Mouse (Mus musculus) CD8-positive naive resting alpha-beta T cell, adult 2 months (primary cell): ENCODE measurements around the gene Gga2.

Experiments
- DNase-seq, 2 experiments: peaks; one replicate each; pipeline ENCODE4 v3.0.0; 2022; ENCODE audit warnings: low read depth in 2 of 2, low spot score in 2 of 2

The Gga2 gene

GRCm38 (mm10) chr7:122012370-122012769 lies 8.7 kb downstream of the Gga2 start:
- DNase-seq = no peak

DNA sequence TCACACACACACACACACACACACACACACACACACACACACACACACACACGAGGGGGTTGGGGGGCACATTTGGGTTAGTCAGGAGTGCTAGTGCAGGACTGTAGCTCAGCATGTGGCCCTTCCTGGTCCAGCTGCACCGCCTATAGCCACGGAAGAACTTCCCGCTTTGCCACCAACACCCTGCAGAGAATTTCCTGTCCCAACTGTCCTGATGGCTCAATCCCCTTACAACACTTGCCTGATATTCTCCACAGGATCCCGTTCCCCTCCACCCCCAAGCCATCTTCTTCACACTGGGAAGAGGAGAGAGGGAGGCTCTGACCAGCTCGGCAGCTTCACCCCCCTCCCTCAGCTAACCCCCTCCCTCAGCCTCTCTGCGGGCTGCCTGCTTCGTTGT lies 20.6 kb downstream of the Gga2 start:
- DNase-seq = no peak

DNA sequence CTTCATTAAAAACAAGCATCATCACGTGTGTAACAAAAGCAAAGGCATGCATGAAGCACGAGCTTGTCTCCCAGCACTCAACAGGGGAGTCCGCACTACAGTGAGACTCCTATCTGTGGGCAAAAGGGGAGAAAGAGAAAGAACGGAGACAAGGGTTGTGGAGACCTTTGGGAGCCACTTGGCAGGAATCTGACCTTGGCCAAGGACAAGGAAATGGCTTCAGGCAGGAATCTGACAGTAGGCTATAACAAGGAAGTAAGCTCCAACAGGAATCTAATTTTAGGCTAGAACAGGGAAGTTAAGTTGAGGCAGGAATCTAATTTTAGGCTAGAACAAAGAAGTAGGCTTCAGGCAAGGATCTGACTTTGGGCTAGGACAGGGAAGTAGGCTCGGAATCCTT lies 25.1 kb downstream of the Gga2 start:
- no peak for DNase-seq

DNA sequence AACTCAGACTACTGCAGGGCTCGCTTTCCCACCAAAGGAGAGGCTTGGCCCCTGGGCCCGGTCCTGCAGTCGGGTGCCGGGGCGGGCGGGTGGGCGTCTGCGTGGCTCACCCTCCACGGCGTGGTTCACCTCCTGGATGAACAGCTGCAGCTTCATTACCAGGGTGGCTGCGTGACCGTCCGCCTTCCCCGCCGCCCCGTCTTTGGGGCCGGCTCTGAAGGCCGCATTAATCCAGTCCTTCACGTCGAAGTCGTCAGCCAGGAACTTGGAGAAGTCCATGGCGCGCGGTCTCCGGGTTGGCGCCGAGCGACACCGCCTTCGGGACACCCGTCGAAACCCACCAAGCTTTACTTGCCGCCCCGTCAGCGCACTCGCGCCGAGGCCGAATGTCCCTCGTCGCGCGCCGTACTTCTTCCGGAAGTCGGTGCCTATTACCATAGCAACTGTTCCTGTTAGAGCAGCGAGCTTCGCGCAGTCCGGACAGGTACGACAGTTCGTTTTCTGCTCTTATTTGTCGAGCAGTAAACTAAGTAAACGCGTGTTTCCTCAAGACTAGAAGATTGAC lies 39.6 kb downstream of the Gga2 start, which contains the start of gene Cog7:
Gene Cog7 (minus strand): TSS at position 405 of the 565 bp plus-strand sequence.
- DNase-seq = peak; percentile 91

GRCm38 (mm10) chr7:121975031-121975430 lies 46.0 kb downstream of the Gga2 start:
- peak in 1 of 2 experiments; percentile 24 for DNase-seq

DNA sequence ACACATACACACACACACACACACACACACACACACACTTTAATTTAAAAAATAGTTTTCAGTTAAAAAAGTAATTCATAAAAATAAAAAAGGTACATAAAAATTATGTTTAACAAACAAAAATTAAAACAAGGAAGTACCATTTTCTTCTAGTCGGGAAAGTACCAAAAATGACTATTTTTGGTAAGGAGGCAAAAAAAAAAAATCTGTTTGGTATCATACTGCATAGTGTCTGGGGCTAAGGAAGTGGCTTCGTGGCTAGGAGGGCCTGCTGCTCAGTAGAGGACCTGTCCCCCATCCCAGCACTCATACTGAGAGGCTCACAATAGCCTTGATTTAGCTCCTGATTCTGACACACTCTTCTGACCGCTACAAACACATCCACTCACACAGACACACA lies 49.3 kb downstream of the Gga2 start:
- no peak for DNase-seq

- DNase-seq = no peak
These were observed 50.8 kb downstream of the Gga2 start for GRCm38 (mm10) chr7:121970250-121970649.

- no peak for DNase-seq
These were observed 52.2 kb downstream of the Gga2 start for GRCm38 (mm10) chr7:121968816-121969215.

GRCm38 (mm10) chr7:121968242-121968641 lies 52.8 kb downstream of the Gga2 start:
- no peak for DNase-seq

- no peak for DNase-seq
These were observed 54.9 kb downstream of the Gga2 start for GRCm38 (mm10) chr7:121966169-121966568.

GRCm38 (mm10) chr7:121963883-121964398 lies 57.1 kb downstream of the Gga2 start:
- no peak for DNase-seq

- no peak for DNase-seq
These were observed 58.5 kb downstream of the Gga2 start for GRCm38 (mm10) chr7:121962571-121962959.

DNA sequence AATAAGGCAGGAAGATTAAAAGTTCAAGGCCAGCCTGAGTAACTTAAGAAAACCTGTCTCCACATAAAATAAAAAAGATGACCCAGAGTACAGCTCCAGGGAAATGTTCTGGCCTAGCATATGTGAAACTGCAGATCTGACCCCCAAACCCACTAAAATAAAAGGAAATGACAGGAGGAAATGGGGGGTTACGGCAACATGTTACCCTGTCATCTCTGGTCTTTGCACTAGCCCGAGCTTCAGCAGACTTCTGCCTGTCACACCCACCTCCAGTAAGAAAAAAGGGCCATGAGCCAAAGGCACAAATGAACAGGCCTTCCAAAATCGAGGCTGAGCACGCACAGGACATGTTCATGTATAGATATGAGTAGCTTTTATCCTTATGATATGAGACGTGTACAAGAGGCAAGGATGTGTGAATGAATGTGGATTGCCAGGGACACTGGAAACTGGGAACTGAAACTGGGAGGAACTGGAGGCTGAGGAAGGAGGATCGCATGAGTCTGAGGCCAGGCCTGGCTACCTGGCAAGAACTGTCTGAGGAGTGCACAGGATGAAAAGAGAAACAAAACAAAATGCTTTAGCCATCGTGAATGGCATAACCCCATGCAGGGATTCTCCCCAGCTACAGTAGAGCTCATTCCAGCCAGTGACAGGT lies 59.0 kb downstream of the Gga2 start:
- DNase-seq = no peak

- DNase-seq = no peak
These were observed 65.2 kb downstream of the Gga2 start for GRCm38 (mm10) chr7:121955802-121956201.

- no peak for DNase-seq
These were observed 65.9 kb downstream of the Gga2 start for GRCm38 (mm10) chr7:121954891-121955669.

DNA sequence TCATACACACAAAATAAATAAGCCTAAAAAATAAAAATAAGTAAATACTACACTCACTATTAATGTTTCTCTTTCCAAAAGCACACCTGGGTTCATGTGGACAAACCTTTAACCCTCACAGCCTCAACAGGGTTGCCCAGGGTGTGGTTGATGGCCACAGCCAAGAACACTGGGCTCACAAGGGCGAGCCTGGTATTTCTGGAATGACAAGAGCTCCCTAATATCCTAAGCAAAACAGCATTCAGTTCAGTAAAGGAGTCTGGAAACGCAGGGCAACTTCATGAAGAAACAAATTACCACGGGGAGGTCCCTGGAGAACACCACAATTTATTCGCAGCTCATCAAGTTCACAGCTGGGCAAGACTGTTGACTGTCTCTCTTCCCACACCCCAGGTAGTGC lies 73.5 kb downstream of the Gga2 start:
- no peak for DNase-seq

DNA sequence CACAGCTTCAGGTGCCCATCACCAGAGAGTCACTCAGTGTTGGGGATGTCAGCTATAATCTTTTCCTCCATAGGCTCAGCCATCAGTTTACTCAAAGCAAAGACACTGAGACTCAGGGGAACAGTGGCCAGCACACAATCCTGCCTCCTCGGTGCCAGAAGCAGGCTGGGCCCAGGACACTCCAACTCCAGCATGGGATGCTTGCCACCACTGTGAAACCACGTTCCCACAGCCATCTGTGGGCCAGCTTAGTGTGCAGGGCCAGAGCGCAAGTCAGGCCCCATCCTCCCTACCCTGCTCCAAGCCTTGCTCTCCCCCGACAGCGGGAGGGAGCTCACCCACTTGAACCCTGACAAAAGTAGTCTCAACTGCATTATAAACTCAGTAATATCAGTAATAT lies 74.8 kb downstream of the Gga2 start:
- no peak for DNase-seq

- DNase-seq = no peak
These were observed 78.7 kb downstream of the Gga2 start for GRCm38 (mm10) chr7:121942371-121942770.

GRCm38 (mm10) chr7:121941640-121942039 lies 79.4 kb downstream of the Gga2 start:
- no peak for DNase-seq

GRCm38 (mm10) chr7:121941016-121941415 lies 80.0 kb downstream of the Gga2 start:
- no peak for DNase-seq

DNA sequence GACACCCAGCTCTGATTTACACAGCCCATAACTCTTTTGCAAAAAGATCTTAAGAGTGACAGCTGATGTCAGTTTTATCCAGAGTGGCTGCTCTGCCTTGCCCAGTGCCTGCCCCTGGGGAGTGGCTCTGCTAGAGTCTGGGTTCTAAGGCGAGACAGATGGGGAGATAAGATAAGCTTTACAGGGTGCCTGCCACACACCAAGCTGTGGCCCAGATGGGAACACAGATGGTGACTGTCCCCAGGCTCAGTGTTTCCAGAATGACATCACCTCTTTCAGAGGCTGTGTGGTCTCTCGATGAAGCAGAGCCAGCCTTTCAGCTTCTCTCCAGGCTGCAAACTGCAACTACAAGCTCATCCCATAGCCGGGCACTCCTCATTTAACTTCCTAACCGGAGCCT lies 81.3 kb downstream of the Gga2 start:
- DNase-seq = no peak

DNA sequence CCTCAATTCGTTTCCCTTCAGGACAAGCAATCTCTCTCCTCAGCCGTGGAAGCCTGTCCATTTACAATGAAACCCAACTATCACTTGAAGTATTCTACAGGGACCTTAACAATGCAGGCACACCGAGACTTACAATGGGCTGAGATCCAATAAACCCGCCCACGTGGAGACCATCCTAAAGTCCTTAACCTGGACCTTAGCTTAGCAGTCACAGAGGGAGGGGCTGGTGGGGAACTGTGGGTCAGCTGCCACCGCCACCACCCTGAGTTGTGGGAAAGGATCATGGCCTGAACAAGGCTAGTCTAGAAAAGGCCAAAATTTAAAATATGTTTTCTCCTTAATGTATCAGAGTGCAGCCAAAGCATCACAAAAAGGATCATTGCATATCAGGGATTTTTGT lies 81.8 kb downstream of the Gga2 start:
- no peak for DNase-seq
